Mouse (Mus musculus) myocyte (in vitro differentiated cells): Measurements from ENCODE around the gene Defb18. TPM values are rescaled to one million over a fixed set of nuclear protein-coding genes. Genes with fewer than 3 reads are reported as not detected.
"Not testable (repeated sequence)": the region's sequence is repeated elsewhere in the genome, so short reads cannot be mapped to it uniquely, and the experiment has no call there.

Source experiments
- H3K27me3 ChIP-seq: one replicate; pipeline ENCODE4 v1.6.1; 2011; ENCODE audit not compliant: control insufficient read depth, insufficient read depth, insufficient read length
- H3K36me3 ChIP-seq: one replicate; pipeline ENCODE4 v1.6.1; 2011; ENCODE audit not compliant: control insufficient read depth, insufficient read depth
- H3K4me2 ChIP-seq: one replicate; pipeline ENCODE4 v1.6.1; 2011; ENCODE audit warnings: low read depth, control low read depth
- H3K4me3 ChIP-seq: one replicate; pipeline ENCODE4 v1.5.1; 2011; ENCODE audit warnings: mild to moderate bottlenecking, control low read depth, moderate library complexity
- H3K79me2 ChIP-seq: one replicate; pipeline ENCODE4 v1.6.1; 2011; ENCODE audit not compliant: control insufficient read depth, insufficient read depth
- H3ac ChIP-seq: one replicate; pipeline ENCODE4 v1.6.1; 2011; ENCODE audit not compliant: control insufficient read depth, insufficient read length
- CEBPB ChIP-seq: IDR thresholded peaks from 2 replicates; pipeline ENCODE4 v1.6.1; 2011; ENCODE audit warnings: mild to moderate bottlenecking, moderate library complexity; ENCODE audit not compliant: poor library complexity, insufficient read depth, severe bottlenecking
- E2F4 ChIP-seq: IDR thresholded peaks from one replicate; pipeline ENCODE4 v1.6.1; 2011; ENCODE audit warnings: mild to moderate bottlenecking, control low read depth, moderate library complexity; ENCODE audit not compliant: insufficient read depth
- MAX ChIP-seq: IDR thresholded peaks from one replicate; pipeline ENCODE4 v1.6.1; 2011; ENCODE audit warnings: low read depth, mild to moderate bottlenecking, control low read depth
- MYOD1 ChIP-seq, 3 experiments: IDR thresholded peaks; one replicate each; pipeline ENCODE4 v1.6.1; 2011; ENCODE audit warnings: control low read depth in 2 of 3, low read depth in 2 of 3, mild to moderate bottlenecking in 2 of 3, moderate library complexity in 1 of 3; ENCODE audit not compliant: insufficient read length in 2 of 3, control insufficient read depth in 1 of 3
- MYOG ChIP-seq, 3 experiments: IDR thresholded peaks; one replicate each; pipeline ENCODE4 v1.6.1; 2011; ENCODE audit warnings: control low read depth in 2 of 3, low read depth in 2 of 3, mild to moderate bottlenecking in 2 of 3; ENCODE audit not compliant: insufficient read length in 2 of 3, control insufficient read depth in 1 of 3, insufficient read depth in 1 of 3
- POLR2A ChIP-seq: IDR thresholded peaks from one replicate; pipeline ENCODE4 v1.6.1; 2011; ENCODE audit warnings: low read depth, mild to moderate bottlenecking, control low read depth, moderate library complexity; ENCODE audit not compliant: insufficient read length
- POLR2AphosphoS2 ChIP-seq: IDR thresholded peaks from one replicate; pipeline ENCODE4 v1.6.1; 2011; ENCODE audit warnings: low read depth, control low read depth; ENCODE audit not compliant: insufficient read length
- REST ChIP-seq: IDR thresholded peaks from one replicate; pipeline ENCODE4 v1.6.1; 2011; ENCODE audit warnings: mild to moderate bottlenecking, control low read depth, moderate library complexity; ENCODE audit not compliant: insufficient read depth, insufficient read length
- SRF ChIP-seq: IDR thresholded peaks from one replicate; pipeline ENCODE4 v1.6.1; 2011; ENCODE audit warnings: low read depth; ENCODE audit not compliant: control insufficient read depth, insufficient read length
- TCF12 ChIP-seq: IDR thresholded peaks from one replicate; pipeline ENCODE4 v1.6.1; 2011; ENCODE audit warnings: mild to moderate bottlenecking, control low read depth; ENCODE audit not compliant: poor library complexity, insufficient read depth, severe bottlenecking
- TCF3 ChIP-seq: IDR thresholded peaks from one replicate; pipeline ENCODE4 v1.6.1; 2011; ENCODE audit warnings: low read depth, control low read depth; ENCODE audit not compliant: insufficient read length
- USF1 ChIP-seq: IDR thresholded peaks from one replicate; pipeline ENCODE4 v1.6.1; 2011; ENCODE audit warnings: low read depth, mild to moderate bottlenecking, control low read depth, moderate library complexity
- polyA plus RNA-seq: library from polyadenylated mRNA; unstranded; fragments of >200 nt; fragmentation: generic; extraction: Trizol; gene quantifications from one replicate; pipeline ENCODE4 v1.2.1, GENCODE M21; 2012; ENCODE audit warnings: missing spikeins

Defb18 gene
- not detected for polyA plus RNA-seq

GRCm38 (mm10) chr1:18237343-18237742 lies at the start of gene Defb18:
Gene Defb18 (minus strand): TSS chr1:18237443.
- Histone ChIP-seq H3K4me3 (no peak within 1 kb of the TSS), H3K4me2 (no peak within 1 kb of the TSS), H3ac (no peak within 1 kb of the TSS), H3K79me2 (no peaks in the 10 kb centered on the region), H3K27me3 (no peaks in the 10 kb centered on the region), H3K36me3 (no peaks in the 10 kb centered on the region)
- no peak for TF ChIP-seq POLR2AphosphoS2

- Histone ChIP-seq H3ac (no peak overlapping the region), H3K4me2 (no peak overlapping the region), H3K27me3 (no peaks in the 10 kb centered on the region), H3K36me3 (no peaks in the 10 kb centered on the region), H3K79me2 (no peaks in the 10 kb centered on the region), H3K4me3 (no peak overlapping the region)
- no peak for TF ChIP-seq POLR2A
- TF ChIP-seq TCF3 = no peak
- TF ChIP-seq SRF = no peak
- TF ChIP-seq E2F4 = no peak
- no peak for TF ChIP-seq MYOG (IDR thresholded peaks at IDR 0.05; ENCODE audit: control insufficient read depth in 1 of 3, insufficient read depth in 1 of 3, insufficient read length in 2 of 3, low read depth in 2 of 3)
- TF ChIP-seq POLR2AphosphoS2 = no peak
- no peak for TF ChIP-seq MYOD1 (IDR thresholded peaks at IDR 0.05; ENCODE audit: control insufficient read depth in 1 of 3, insufficient read length in 2 of 3, low read depth in 2 of 3)
- TF ChIP-seq USF1 = no peak
Measured at GRCm38 (mm10) chr1:18271095-18271494, 33.9 kb upstream of the Defb18 start.

- TF ChIP-seq TCF3 = no peak
- no peak for TF ChIP-seq TCF12
- no peak for TF ChIP-seq POLR2AphosphoS2
- TF ChIP-seq SRF = no peak
- no peak for TF ChIP-seq POLR2A
- H3ac ChIP-seq = no peak overlapping the region
- H3K36me3 ChIP-seq = no peaks in the 10 kb centered on the region
- no peaks in the 10 kb centered on the region for H3K79me2 ChIP-seq
- no peaks in the 10 kb centered on the region for H3K27me3 ChIP-seq
- H3K4me2 ChIP-seq = no peak overlapping the region
- no peak overlapping the region for H3K4me3 ChIP-seq
Measured at GRCm38 (mm10) chr1:18268845-18269244, 31.6 kb upstream of the Defb18 start.

GRCm38 (mm10) chr1:18265038-18265437 lies 27.8 kb upstream of the Defb18 start, which contains the start of gene Defb41:
Gene Defb41 (minus strand): TSS chr1:18265138.
- Histone ChIP-seq H3K79me2 (no peaks in the 10 kb centered on the region), H3K27me3 (no peaks in the 10 kb centered on the region), H3ac (no peak within 1 kb of the TSS), H3K4me2 (no peak within 1 kb of the TSS), H3K36me3 (no peaks in the 10 kb centered on the region), H3K4me3 (no peak within 1 kb of the TSS)
- no peak for TF ChIP-seq MYOD1 (IDR thresholded peaks at IDR 0.05; ENCODE audit: control insufficient read depth in 1 of 3, insufficient read length in 2 of 3, low read depth in 2 of 3)
- no peak for TF ChIP-seq POLR2A
- TF ChIP-seq E2F4 = no peak
- TF ChIP-seq MAX = no peak
- TF ChIP-seq CEBPB = no peak
- no peak for TF ChIP-seq REST
- no peak for TF ChIP-seq TCF12
- TF ChIP-seq SRF = no peak
- TF ChIP-seq MYOG (IDR thresholded peaks at IDR 0.05; ENCODE audit: control insufficient read depth in 1 of 3, insufficient read depth in 1 of 3, insufficient read length in 2 of 3, low read depth in 2 of 3) = no peak
- no peak for TF ChIP-seq POLR2AphosphoS2
- TF ChIP-seq TCF3 = no peak

GRCm38 (mm10) chr1:18245801-18246580 lies 8.7 kb upstream of the Defb18 start:
- not testable (repeated sequence) for H3K36me3 ChIP-seq, H3K4me2 ChIP-seq, H3K4me3 ChIP-seq, H3ac ChIP-seq, H3K79me2 ChIP-seq, H3K27me3 ChIP-seq
